Mouse (Mus musculus) kidney, embryonic 16.5 days (tissue): ENCODE measurements around the gene Hist2h3c2. TPM values are rescaled to one million over a fixed set of nuclear protein-coding genes. Genes with fewer than 3 reads are reported as not detected.
"Not testable (repeated sequence)": the region's sequence is repeated elsewhere in the genome, so short reads cannot be mapped to it uniquely, and the experiment has no call there.

ENCODE experiments used
- ATAC-seq: fragments of 200-750 bp; cut with Nextera tagmentation; 2 replicates; pipeline ENCODE4 v1.8.0; 2017; ENCODE audit warnings: moderate TSS enrichment; ENCODE audit not compliant: low FRiP score, low TSS enrichment
- H3K27ac ChIP-seq: fragments of 300-500 bp; sonication (generic); 2 replicates; pipeline ENCODE4 v1.5.1; 2014; ENCODE audit warnings: low read length
- H3K27me3 ChIP-seq: fragments of 300-500 bp; sonication (generic); 2 replicates; pipeline ENCODE4 v1.6.1; 2014; ENCODE audit warnings: low read length, control low read depth, mixed read lengths; ENCODE audit not compliant: insufficient read depth
- H3K36me3 ChIP-seq: fragments of 300-500 bp; sonication (generic); 2 replicates; pipeline ENCODE4 v1.6.1; 2014; ENCODE audit warnings: low read length, control low read depth, mixed read lengths; ENCODE audit not compliant: insufficient read depth
- H3K4me1 ChIP-seq: fragments of 300-500 bp; sonication (generic); 2 replicates; pipeline ENCODE4 v1.6.1; 2014; ENCODE audit warnings: low read length, control low read depth, mixed read lengths; ENCODE audit not compliant: insufficient read depth
- H3K4me2 ChIP-seq: fragments of 300-500 bp; sonication (generic); replicated peaks from 2 replicates; pipeline ENCODE4 v1.6.1; 2014; ENCODE audit warnings: low read depth, low read length
- H3K4me3 ChIP-seq: fragments of 300-500 bp; sonication (generic); 2 replicates; pipeline ENCODE4 v1.5.1; 2014; ENCODE audit warnings: mild to moderate bottlenecking, low read length
- H3K9ac ChIP-seq: fragments of 300-500 bp; sonication (generic); replicated peaks from 2 replicates; pipeline ENCODE4 v1.6.1; 2014; ENCODE audit warnings: low read length
- H3K9me3 ChIP-seq: fragments of 300-500 bp; sonication (generic); 2 replicates; pipeline ENCODE4 v1.6.1; 2016; ENCODE audit warnings: low read length, control low read depth
- WGBS: fragments of 180-500 bp; shearing (Covaris S2); extraction: QIAGEN DNeasy Blood & Tissue Kit; methylation state at CpG from one replicate; pipeline ENCODE4 v1.1.7; 2014; 5-methylcytosine and 5-hydroxymethylcytosine counted together
- polyA plus RNA-seq: library from polyadenylated mRNA; unstranded; fragments of >200 nt; fragmentation: Nextera tagmentation; extraction: Ambion mirVana; gene quantifications from 2 replicates; pipeline ENCODE4 v1.2.1, GENCODE M21; 2015

The Hist2h3c2 gene
- polyA plus RNA-seq, 1 experiment from 2014 or later, result 3.7 TPM

DNA sequence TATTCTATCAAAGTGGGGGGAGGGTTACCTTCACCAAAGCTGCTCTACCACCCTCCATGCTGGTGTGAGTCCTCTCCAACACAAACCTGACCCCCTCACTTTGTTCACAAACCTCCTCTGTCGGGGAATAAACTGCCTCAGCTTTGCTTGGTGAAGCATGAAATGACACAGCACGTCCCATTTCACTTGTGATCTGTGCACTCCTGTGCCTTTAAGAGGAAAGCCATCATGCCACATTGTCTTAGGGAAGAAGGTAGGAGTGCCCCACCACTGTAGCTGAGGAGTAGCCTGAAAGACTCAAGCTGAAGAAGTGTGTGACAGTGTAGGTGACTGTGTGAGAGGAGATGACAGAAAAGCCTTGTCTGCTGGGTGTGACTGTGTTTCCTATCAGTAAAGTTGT, 13.5 kb downstream of the Hist2h3c2 start:
- H3K4me1 ChIP-seq, result peaks cover 55% of the 10 kb centered on the region
- no peaks in the 10 kb centered on the region for H3K27me3 ChIP-seq
- no peak overlapping the region for H3K4me3 ChIP-seq
- H3K27ac ChIP-seq, result no peak overlapping the region
- 14% methylated on average over 2 of the region's 2 CpGs for WGBS
- ATAC-seq, result no peak
- H3K4me2 ChIP-seq, result 0 out of 2 replicates have a peak overlapping the region, but pooled peaks have one; percentile 4
- H3K9ac ChIP-seq, result no peak overlapping the region
- H3K36me3 ChIP-seq, result no peaks in the 10 kb centered on the region
- no peaks in the 10 kb centered on the region for H3K9me3 ChIP-seq

DNA sequence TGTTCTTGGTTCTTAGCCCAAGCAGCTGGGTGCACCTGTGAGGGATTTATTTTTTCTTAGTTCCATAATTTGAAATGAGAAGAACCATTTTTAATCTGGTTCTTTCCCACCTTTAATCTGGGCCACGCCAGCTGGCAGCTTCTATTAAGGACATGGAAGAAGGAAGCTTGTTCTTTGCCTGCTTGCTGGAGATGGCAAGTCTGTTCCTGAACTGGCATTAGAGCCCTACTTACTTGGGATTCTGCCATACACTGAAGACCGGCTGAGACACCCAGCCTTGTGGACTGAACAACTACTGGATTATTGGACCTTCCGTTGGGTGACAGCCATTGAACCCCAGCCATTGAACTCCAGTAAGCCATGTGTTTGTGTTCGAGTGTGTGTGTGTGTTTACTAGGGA, 16.2 kb downstream of the Hist2h3c2 start:
- Histone ChIP-seq H3K9ac (0 out of 2 replicates have a peak overlapping the region, but pooled peaks have one; percentile 67), H3K4me2 (peak overlapping the region; percentile 77), H3K4me3 (peak overlapping the region; percentile 72; the same call in 1 of the 2 replicates), H3K9me3 (no peaks in the 10 kb centered on the region), H3K27ac (no peak overlapping the region), H3K27me3 (no peaks in the 10 kb centered on the region), H3K4me1 (peaks cover 59% of the 10 kb centered on the region), H3K36me3 (no peaks in the 10 kb centered on the region)
- WGBS, result 88% methylated on average over 4 of the region's 4 CpGs
- no peak for ATAC-seq

DNA sequence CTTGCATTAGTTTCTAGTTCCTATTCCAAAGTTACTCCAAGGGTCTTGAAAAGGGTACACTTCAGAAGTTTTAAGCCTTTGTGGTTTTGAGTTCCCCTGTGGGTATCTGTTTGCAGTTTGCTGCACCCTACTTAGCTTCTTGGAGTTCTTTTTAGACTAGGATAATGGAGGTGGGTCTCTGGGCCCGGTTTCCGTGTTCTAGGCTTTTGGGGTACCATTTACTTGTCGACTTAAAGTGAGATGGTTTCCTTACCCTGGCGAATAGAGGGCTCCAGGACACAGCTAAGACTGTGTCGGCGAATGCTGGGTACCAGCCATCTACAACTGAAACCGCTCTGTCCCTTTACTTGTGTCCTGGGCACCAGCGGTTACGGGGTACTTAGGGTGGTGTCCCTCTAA, 17.3 kb downstream of the Hist2h3c2 start:
- 17% methylated on average over 9 of the region's 9 CpGs for WGBS
- peaks cover 53% of the 10 kb centered on the region for H3K4me1 ChIP-seq
- H3K36me3 ChIP-seq, result no peaks in the 10 kb centered on the region
- no peaks in the 10 kb centered on the region for H3K9me3 ChIP-seq
- peak overlapping the region; percentile 67 for H3K9ac ChIP-seq
- peak overlapping the region; percentile 72 for H3K4me3 ChIP-seq
- H3K27ac ChIP-seq, result peak overlapping the region; percentile 100
- no peaks in the 10 kb centered on the region for H3K27me3 ChIP-seq
- peak overlapping the region; percentile 77 for H3K4me2 ChIP-seq
- ATAC-seq, result no peak

DNA sequence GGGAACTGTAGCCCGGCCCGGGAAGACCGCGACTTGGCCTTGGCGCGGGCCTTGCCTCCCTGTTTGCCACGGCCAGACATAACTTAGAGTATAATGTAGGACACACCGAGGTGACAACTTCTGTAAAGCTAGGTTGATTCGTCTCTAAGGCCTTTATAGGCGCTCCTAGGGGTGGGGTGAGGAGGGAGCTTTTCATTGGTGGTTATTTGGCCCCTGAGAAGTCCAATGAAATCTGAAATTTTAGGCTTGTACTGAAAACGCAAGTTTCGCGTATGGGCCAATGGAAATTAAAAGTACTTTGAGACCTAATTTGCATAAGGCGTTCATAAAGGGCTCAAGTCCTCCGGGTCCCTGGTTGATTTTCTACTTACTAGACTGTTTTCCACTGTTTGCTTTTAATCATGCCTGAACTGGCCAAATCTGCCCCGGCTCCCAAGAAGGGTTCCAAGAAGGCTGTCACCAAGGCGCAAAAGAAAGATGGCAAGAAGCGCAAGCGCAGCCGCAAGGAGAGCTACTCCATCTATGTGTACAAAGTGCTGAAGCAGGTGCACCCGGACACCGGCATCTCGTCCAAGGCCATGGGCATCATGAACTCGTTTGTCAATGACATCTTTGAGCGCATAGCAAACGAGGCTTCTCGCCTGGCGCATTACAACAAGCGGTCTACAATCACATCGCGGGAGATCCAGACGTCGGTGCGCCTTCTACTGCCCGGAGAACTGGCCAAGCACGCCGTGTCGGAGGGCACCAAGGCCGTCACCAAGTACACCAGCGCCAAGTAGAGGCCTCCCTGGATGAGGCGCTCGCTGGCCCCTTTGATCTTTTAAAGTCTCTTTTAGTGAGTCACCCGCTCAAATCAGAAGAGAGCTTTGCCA, 17.9 kb downstream of the Hist2h3c2 start, which contains the start of the genes Hist2h2ac and Hist2h2be:
Hist2h2ac (minus strand) TSS at position 116 of the 875 bp plus-strand sequence.
Hist2h2be (plus strand) TSS at position 355 of the 875 bp plus-strand sequence.
- H3K36me3 ChIP-seq, result no peaks in the 10 kb centered on the region
- H3K9ac ChIP-seq, result peak within 1 kb of the TSS; percentile 89
- H3K27me3 ChIP-seq, result no peaks in the 10 kb centered on the region
- peak within 1 kb of the TSS; percentile 72 for H3K4me3 ChIP-seq
- H3K4me1 ChIP-seq, result peaks cover 49% of the 10 kb centered on the region
- no peaks in the 10 kb centered on the region for H3K9me3 ChIP-seq
- peak within 1 kb of the TSS; percentile 77 for H3K4me2 ChIP-seq
- H3K27ac ChIP-seq, result peak within 1 kb of the TSS; percentile 100
- under 1% methylated on average over 43 of the region's 43 CpGs for WGBS
- peak; percentile 94 for ATAC-seq

DNA sequence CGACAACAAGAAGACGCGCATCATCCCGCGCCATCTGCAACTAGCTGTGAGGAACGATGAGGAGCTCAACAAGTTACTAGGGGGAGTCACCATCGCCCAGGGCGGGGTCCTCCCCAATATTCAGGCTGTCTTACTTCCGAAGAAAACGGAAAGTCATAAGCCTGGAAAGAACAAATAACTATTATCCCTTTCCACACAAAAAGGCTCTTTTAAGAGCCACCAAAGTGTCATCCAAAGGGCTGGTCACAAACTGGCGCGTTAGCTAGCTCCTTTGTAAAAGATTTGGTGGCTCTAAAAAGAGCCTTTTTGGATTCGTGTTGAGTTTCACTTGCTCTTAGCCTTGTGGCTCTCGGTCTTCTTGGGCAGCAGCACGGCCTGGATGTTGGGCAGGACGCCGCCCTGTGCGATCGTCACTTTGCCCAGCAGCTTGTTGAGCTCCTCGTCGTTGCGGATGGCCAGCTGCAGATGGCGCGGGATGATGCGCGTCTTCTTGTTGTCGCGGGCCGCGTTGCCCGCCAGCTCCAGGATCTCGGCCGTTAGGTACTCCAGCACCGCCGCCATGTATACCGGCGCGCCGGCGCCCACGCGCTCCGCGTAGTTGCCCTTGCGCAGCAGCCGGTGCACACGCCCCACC, 18.7 kb downstream of the Hist2h3c2 start:
- under 1% methylated on average over 28 of the region's 47 CpGs for WGBS
- Histone ChIP-seq H3K27ac (peak overlapping the region; percentile 100), H3K9ac (peak overlapping the region; percentile 89), H3K4me3 (peak overlapping the region; percentile 72), H3K4me2 (peak overlapping the region; percentile 77), H3K4me1 (peaks cover 41% of the 10 kb centered on the region)
- H3K36me3 ChIP-seq, H3K9me3 ChIP-seq, H3K27me3 ChIP-seq: not testable (repeated sequence)
- peak; percentile 0; the same call in 1 of the 2 replicates for ATAC-seq

DNA sequence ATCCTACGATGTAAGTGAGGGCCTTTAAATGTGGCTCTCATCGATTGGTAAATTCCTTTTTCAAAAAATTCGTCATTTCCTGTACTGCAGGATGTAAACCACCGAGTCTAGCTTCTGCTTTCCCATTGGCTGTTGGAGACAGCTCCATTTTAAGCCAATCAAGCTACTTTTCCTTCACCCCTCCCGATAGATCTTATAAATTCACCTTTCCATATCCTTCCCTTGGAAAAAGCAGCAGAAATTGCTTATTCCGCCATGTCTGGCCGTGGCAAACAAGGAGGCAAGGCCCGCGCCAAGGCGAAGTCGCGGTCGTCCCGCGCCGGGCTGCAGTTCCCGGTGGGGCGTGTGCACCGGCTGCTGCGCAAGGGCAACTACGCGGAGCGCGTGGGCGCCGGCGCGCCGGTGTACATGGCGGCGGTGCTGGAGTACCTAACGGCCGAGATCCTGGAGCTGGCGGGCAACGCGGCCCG, 19.2 kb downstream of the Hist2h3c2 start, which contains the start of the genes Bola1 and Hist2h2ab:
Bola1 (minus strand) TSS at position 49 of the 470 bp plus-strand sequence.
Hist2h2ab (plus strand) TSS at position 205 of the 470 bp plus-strand sequence.
- peak within 1 kb of the TSS; percentile 77 for H3K4me2 ChIP-seq
- peak within 1 kb of the TSS; percentile 72 for H3K4me3 ChIP-seq
- peak within 1 kb of the TSS; percentile 89 for H3K9ac ChIP-seq
- peaks cover 37% of the 10 kb centered on the region for H3K4me1 ChIP-seq
- under 1% methylated on average over 36 of the region's 37 CpGs for WGBS
- no peaks in the 10 kb centered on the region for H3K9me3 ChIP-seq
- H3K27me3 ChIP-seq, result 0 out of 2 replicates have a peak, but pooled peaks cover 1% of the 10 kb centered on the region
- no peaks in the 10 kb centered on the region for H3K36me3 ChIP-seq
- H3K27ac ChIP-seq, result peak within 1 kb of the TSS; percentile 100
- peak; percentile 86 for ATAC-seq

DNA sequence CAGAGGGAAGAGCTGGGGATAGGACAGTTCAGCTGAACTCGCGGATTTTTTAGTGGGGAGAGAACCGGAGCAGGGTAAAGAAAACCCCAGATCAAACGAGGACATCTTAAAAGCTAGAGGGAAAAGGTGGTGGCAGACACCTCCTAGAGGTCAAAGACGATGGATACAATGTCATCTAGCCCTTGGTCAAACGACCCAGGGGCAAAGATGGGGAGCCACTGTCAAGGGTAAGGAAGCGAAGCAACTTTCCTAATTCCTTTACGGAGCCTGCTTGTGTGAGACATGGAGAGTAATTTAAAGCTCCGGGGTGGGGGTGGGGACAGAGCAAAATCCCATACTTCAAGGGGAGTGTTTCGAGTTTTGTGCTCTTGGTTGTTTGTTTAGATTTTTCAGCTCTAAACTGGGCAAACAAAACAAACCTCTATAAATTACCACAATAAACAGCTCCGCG, 19.7 kb downstream of the Hist2h3c2 start:
- under 1% methylated on average over 12 of the region's 12 CpGs for WGBS
- H3K4me1 ChIP-seq, result peaks cover 34% of the 10 kb centered on the region
- peak overlapping the region; percentile 72 for H3K4me3 ChIP-seq
- H3K9ac ChIP-seq, result peak overlapping the region; percentile 89
- H3K36me3 ChIP-seq, result no peaks in the 10 kb centered on the region
- no peak for ATAC-seq
- peak overlapping the region; percentile 77 for H3K4me2 ChIP-seq
- H3K27me3 ChIP-seq, result 0 out of 2 replicates have a peak, but pooled peaks cover 3% of the 10 kb centered on the region
- H3K27ac ChIP-seq, result peak overlapping the region; percentile 100
- no peaks in the 10 kb centered on the region for H3K9me3 ChIP-seq

DNA sequence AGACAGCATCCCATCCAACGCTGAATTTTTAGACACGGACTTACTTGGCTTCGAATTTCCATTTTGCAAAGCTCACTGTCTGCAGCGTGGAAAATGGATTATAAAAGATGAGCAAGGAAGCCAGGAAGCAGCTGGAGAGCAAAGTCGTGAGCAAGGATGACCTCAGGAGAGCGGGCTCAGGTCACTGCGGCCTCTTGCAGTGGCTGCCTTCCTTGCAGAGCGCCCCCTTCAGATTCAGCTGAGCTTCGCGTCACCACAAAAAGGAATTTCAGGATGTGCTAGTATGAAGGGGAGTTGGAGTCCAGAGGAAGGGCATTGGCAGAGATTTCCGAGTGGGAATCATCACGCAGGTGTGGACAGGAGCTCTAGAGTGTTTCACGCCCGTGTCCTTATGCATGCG, 29.7 kb downstream of the Hist2h3c2 start:
- 0 out of 2 replicates have a peak, but pooled peaks cover 5% of the 10 kb centered on the region for H3K27me3 ChIP-seq
- H3K4me1 ChIP-seq, result peaks cover 3% of the 10 kb centered on the region; the same call in 1 of the 2 replicates
- H3K4me2 ChIP-seq, result no peak overlapping the region
- WGBS, result 27% methylated on average over 15 of the region's 15 CpGs
- ATAC-seq, result no peak
- H3K9ac ChIP-seq, result no peak overlapping the region
- no peaks in the 10 kb centered on the region for H3K9me3 ChIP-seq
- H3K27ac ChIP-seq, result no peak overlapping the region
- no peaks in the 10 kb centered on the region for H3K36me3 ChIP-seq
- H3K4me3 ChIP-seq, result no peak overlapping the region

DNA sequence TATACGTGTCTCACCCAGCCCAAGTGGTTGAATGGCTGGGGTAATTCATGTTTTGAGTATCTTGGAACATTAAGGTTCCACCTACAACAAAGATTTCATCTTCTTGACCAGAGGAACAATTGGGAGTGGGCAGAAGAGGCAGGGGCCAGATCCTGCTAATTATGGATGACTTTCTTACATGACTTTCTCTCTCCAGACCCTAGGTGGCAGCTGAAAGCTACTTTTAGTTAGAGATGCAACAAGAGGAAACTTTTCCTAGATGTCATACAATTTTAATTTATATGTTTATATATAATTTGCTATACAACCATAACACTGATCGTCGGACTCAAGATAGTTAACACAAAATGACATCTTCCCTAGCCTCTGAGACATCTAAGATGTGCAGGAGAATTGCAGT, 31.1 kb downstream of the Hist2h3c2 start:
- peaks cover 3% of the 10 kb centered on the region; the same call in 1 of the 2 replicates for H3K4me1 ChIP-seq
- H3K36me3 ChIP-seq, result no peaks in the 10 kb centered on the region
- H3K4me2 ChIP-seq, result no peak overlapping the region
- H3K27ac ChIP-seq, result no peak overlapping the region
- 0 out of 2 replicates have a peak, but pooled peaks cover 5% of the 10 kb centered on the region for H3K27me3 ChIP-seq
- no peak for ATAC-seq
- no peak overlapping the region for H3K4me3 ChIP-seq
- WGBS, result 79% methylated on average over 3 of the region's 3 CpGs
- H3K9me3 ChIP-seq, result no peaks in the 10 kb centered on the region
- no peak overlapping the region for H3K9ac ChIP-seq
